Mouse (Mus musculus) midbrain, embryonic 10.5 days (tissue): ENCODE measurements at regions not wholly inside any gene's neighbourhood (a gene's known extent, or its start where the extent isn't known, plus 50 kb on each side); places are given as distances from the start of the nearest gene placed in this dataset.
A peak's percentile ranks its signal among the peaks of the same experiment; 100 is the strongest.

Experiments
- DNase-seq: peaks from one replicate; pipeline ENCODE4 v3.0.0-alpha.2; 2017; ENCODE audit warnings: low spot score
- H3K27ac ChIP-seq: fragments of 300-500 bp; sonication (generic); replicated peaks from 2 replicates; pipeline ENCODE4 v1.5.1; 2016; ENCODE audit warnings: mild to moderate bottlenecking
- H3K27me3 ChIP-seq: fragments of 300-500 bp; sonication (generic); 2 replicates; pipeline ENCODE4 v1.6.1; 2016; ENCODE audit warnings: low read depth, mild to moderate bottlenecking; ENCODE audit not compliant: poor library complexity, severe bottlenecking
- H3K36me3 ChIP-seq: fragments of 300-500 bp; sonication (generic); 2 replicates; pipeline ENCODE4 v1.6.1; 2016; ENCODE audit warnings: mild to moderate bottlenecking, moderate library complexity
- H3K4me1 ChIP-seq: fragments of 300-500 bp; sonication (generic); 2 replicates; pipeline ENCODE4 v1.6.1; 2016
- H3K4me3 ChIP-seq: fragments of 300-500 bp; sonication (generic); 2 replicates; pipeline ENCODE4 v1.5.1; 2016; ENCODE audit warnings: mild to moderate bottlenecking, moderate library complexity
- H3K9me3 ChIP-seq: fragments of 300-500 bp; sonication (generic); replicated peaks from 2 replicates; pipeline ENCODE4 v1.6.1; 2016; ENCODE audit warnings: mild to moderate bottlenecking
- WGBS: fragments of 180-500 bp; shearing (Covaris S2); methylation state at CpG from one replicate; pipeline ENCODE4 v1.1.7; 2016; 5-methylcytosine and 5-hydroxymethylcytosine counted together

- Histone ChIP-seq H3K27me3 (no peaks in the 10 kb centered on the region), H3K9me3 (0 out of 2 replicates have a peak, but pooled peaks cover 5% of the 10 kb centered on the region), H3K27ac (no peak overlapping the region), H3K4me1 (no peaks in the 10 kb centered on the region), H3K4me3 (no peak overlapping the region), H3K36me3 (no peaks in the 10 kb centered on the region)
- 87% methylated on average over 11 of the region's 11 CpGs for WGBS
- DNase-seq: no peak
Measured at GRCm38 (mm10) chr16:90666271-90666986, 60.8 kb downstream of the Mis18a start.

- 85% methylated on average over 9 of the region's 9 CpGs for WGBS
- Histone ChIP-seq H3K9me3 (0 out of 2 replicates have a peak, but pooled peaks cover 5% of the 10 kb centered on the region), H3K27me3 (no peaks in the 10 kb centered on the region), H3K4me1 (peaks cover 6% of the 10 kb centered on the region), H3K36me3 (no peaks in the 10 kb centered on the region), H3K27ac (no peak overlapping the region), H3K4me3 (no peak overlapping the region)
- DNase-seq: no peak
Measured at GRCm38 (mm10) chr16:90664086-90664485, 63.1 kb downstream of the Mis18a start.

DNA sequence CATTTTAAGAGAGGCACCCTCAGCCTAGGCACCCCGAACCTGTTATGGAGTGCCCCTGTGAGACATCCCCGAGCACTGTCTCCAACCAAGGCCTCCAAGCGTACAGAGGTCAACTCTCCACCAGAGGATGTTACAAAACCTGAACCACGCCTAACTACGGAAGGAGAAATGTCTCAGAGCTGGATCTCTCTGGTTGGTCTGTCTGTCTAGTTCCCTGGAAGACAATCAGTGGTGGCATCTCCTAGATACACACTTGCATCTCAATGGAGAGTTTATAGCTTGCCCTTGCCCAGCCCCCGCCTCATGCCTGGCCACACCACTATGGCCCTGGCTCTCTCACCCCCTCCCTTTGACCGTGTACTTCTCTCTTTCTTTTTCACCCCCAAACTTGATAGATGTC lies 69.2 kb downstream of the Mis18a start:
- no peaks in the 10 kb centered on the region for H3K36me3 ChIP-seq
- peak overlapping the region; percentile 79 for H3K27ac ChIP-seq
- H3K27me3 ChIP-seq: no peaks in the 10 kb centered on the region
- 0 out of 2 replicates have a peak, but pooled peaks cover 5% of the 10 kb centered on the region for H3K9me3 ChIP-seq
- WGBS: 91% methylated on average over 7 of the region's 7 CpGs
- H3K4me1 ChIP-seq: peaks cover 38% of the 10 kb centered on the region
- H3K4me3 ChIP-seq: no peak overlapping the region
- no peak for DNase-seq

GRCm38 (mm10) chr16:90657027-90657426 lies 70.2 kb downstream of the Mis18a start:
- H3K36me3 ChIP-seq: no peaks in the 10 kb centered on the region
- WGBS: 69% methylated on average over 9 of the region's 9 CpGs
- 0 out of 2 replicates have a peak, but pooled peaks cover 5% of the 10 kb centered on the region for H3K9me3 ChIP-seq
- no peaks in the 10 kb centered on the region for H3K27me3 ChIP-seq
- no peak for DNase-seq
- peaks cover 38% of the 10 kb centered on the region for H3K4me1 ChIP-seq
- H3K27ac ChIP-seq: peak overlapping the region; percentile 79
- no peak overlapping the region for H3K4me3 ChIP-seq

DNA sequence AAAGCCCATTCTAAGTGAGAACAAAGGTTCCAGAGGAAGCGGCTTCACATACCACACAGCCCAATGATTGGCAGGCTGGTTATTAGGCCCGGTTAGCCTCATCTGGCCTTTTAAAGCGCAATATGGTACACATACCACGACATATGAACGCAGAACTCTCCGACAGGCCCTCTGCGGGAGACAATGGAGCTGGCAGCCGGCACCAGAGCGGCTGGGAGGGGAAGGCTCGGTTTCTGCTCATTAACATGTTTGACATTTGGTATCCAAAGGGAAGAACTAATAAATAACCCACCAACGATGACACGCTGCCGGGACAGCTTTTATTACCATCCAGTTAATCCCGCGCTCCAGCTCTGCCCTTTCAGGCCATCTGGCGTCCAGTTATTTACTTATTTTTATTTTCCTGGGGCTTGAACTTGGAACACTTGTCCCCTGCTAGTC lies 70.6 kb downstream of the Mis18a start:
- Histone ChIP-seq H3K36me3 (no peaks in the 10 kb centered on the region), H3K27me3 (no peaks in the 10 kb centered on the region), H3K4me1 (peaks cover 38% of the 10 kb centered on the region), H3K9me3 (0 out of 2 replicates have a peak, but pooled peaks cover 5% of the 10 kb centered on the region), H3K4me3 (no peak overlapping the region), H3K27ac (peak overlapping the region; percentile 79)
- DNase-seq: peak; percentile 65
- WGBS: 49% methylated on average over 16 of the region's 16 CpGs

GRCm38 (mm10) chr16:90654853-90655252 lies 72.4 kb downstream of the Mis18a start:
- Histone ChIP-seq H3K9me3 (0 out of 2 replicates have a peak, but pooled peaks cover 5% of the 10 kb centered on the region), H3K4me3 (no peak overlapping the region), H3K36me3 (no peaks in the 10 kb centered on the region), H3K27ac (no peak overlapping the region), H3K4me1 (peaks cover 38% of the 10 kb centered on the region), H3K27me3 (no peaks in the 10 kb centered on the region)
- no peak for DNase-seq
- 95% methylated on average over 5 of the region's 5 CpGs for WGBS

DNA sequence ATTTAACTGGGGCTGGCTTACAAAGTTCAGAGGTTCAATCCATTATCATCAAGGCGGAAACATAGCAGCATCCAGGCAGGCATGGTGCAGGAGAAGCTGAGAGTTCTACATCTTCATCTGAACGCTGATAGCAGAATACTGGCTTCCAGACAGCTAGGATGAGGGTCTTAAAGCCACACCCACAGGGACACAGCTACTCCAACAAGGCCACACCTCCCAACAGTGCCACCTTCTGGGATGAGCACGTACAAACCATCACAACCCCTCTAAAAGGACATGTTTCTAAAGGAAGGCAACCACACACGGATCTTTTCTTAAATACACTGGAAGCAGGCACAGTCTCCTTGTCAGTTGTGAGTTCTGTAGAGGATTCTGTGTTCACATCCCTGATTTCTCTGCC lies 74.4 kb downstream of the Mis18a start:
- DNase-seq: no peak

DNA sequence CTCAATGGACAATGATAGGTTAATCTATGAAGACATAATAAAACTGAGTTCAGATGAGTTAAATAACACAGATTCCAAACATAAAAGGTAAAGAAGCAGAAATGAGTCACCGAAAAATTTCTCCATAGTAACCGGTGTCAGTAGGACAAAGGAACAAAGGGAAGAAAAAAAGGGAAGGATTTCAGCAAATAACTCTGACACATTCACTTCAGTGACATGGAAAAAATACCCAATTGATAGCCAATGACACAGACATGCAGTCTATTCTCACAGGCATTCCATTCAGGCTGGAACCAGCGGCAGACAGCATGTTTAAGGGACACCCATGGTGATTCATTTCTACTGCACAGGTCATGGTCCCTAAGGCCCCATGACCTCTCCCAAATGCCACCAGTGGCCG lies 79.0 kb downstream of the Mis18a start:
- no peak overlapping the region for H3K4me3 ChIP-seq
- 55% methylated on average over 4 of the region's 4 CpGs for WGBS
- no peaks in the 10 kb centered on the region for H3K36me3 ChIP-seq
- H3K4me1 ChIP-seq: peaks cover 17% of the 10 kb centered on the region
- no peak overlapping the region for H3K27ac ChIP-seq
- no peaks in the 10 kb centered on the region; the same call in 1 of the 2 replicates for H3K27me3 ChIP-seq
- DNase-seq: no peak
- H3K9me3 ChIP-seq: 0 out of 2 replicates have a peak, but pooled peaks cover 3% of the 10 kb centered on the region

More for the DNA sequence above, 74.4 kb downstream of the Mis18a start:
- no peaks in the 10 kb centered on the region; the same call in 1 of the 2 replicates for H3K27me3 ChIP-seq
- peaks cover 36% of the 10 kb centered on the region for H3K4me1 ChIP-seq
- WGBS: 71% methylated on average over 4 of the region's 4 CpGs
- no peaks in the 10 kb centered on the region for H3K36me3 ChIP-seq
- H3K9me3 ChIP-seq: 0 out of 2 replicates have a peak, but pooled peaks cover 5% of the 10 kb centered on the region
- H3K27ac ChIP-seq: no peak overlapping the region; the same call in 1 of the 2 replicates
- no peak overlapping the region for H3K4me3 ChIP-seq

- no peak for DNase-seq
- 90% methylated on average over 6 of the region's 6 CpGs for WGBS
- H3K4me3 ChIP-seq: no peak overlapping the region
Measured at GRCm38 (mm10) chr16:90642671-90643070, 84.5 kb downstream of the Mis18a start.

DNA sequence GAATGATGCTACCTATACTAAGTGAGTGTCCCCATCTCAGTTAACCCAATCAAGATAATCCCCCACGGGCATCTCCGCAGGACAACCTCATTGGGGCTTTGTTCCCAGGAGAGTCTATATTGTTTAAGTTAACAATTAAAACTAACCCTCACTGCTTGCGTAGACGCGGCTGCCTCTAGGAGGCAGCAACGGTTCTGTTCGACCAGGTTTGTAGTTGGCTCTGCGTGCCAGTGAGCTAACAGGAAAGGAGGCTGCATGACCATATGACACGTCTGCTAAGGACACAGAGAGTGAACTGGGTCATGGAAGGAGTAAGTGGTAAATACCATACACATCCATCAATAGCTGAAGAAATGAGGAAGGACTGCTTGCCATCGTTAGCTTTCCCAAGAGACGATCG lies 92.0 kb downstream of the Mis18a start:
- 34% methylated on average over 12 of the region's 12 CpGs for WGBS
- peaks cover 6% of the 10 kb centered on the region; the same call in 1 of the 2 replicates for H3K27me3 ChIP-seq

More at GRCm38 (mm10) chr16:90642671-90643070, 84.5 kb downstream of the Mis18a start:
- Histone ChIP-seq H3K36me3 (no peaks in the 10 kb centered on the region), H3K9me3 (0 out of 2 replicates have a peak, but pooled peaks cover 3% of the 10 kb centered on the region), H3K27me3 (no peaks in the 10 kb centered on the region), H3K4me1 (peaks cover 4% of the 10 kb centered on the region), H3K27ac (no peak overlapping the region)

DNA sequence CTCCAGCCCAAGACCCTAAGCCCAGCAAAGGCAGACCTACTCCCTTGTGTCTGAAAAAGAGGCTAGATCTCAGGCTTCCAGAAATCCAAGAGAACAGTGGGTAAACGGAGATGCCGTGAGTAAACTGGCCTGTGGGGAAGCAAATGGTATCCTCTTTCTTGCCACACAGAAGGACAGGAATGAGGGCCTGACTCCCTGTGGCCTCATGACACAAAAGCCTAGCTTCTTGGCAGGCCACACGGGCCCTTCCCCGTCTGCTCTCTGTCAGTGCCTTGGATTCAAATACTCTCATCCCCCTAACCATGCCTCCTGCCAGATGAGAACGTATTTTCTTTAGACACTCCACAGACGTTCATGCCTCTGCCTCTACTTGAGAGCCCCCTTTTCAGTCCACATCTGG lies 97.2 kb downstream of the Mis18a start:
- DNase-seq: no peak
- H3K9me3 ChIP-seq: no peaks in the 10 kb centered on the region; the same call in 1 of the 2 replicates
- peaks cover 10% of the 10 kb centered on the region for H3K27me3 ChIP-seq
- H3K36me3 ChIP-seq: no peaks in the 10 kb centered on the region
- H3K4me1 ChIP-seq: peaks cover 16% of the 10 kb centered on the region
- peak overlapping the region; percentile 59 for H3K27ac ChIP-seq
- WGBS: 38% methylated on average over 6 of the region's 6 CpGs
- H3K4me3 ChIP-seq: no peak overlapping the region

More for the DNA sequence above, 92.0 kb downstream of the Mis18a start:
- H3K36me3 ChIP-seq: no peaks in the 10 kb centered on the region
- DNase-seq: no peak
- no peak overlapping the region for H3K4me3 ChIP-seq
- H3K4me1 ChIP-seq: peaks cover 1% of the 10 kb centered on the region
- no peaks in the 10 kb centered on the region for H3K9me3 ChIP-seq
- H3K27ac ChIP-seq: no peak overlapping the region

- WGBS: 37% methylated on average over 19 of the region's 19 CpGs
- Histone ChIP-seq H3K4me1 (peaks cover 16% of the 10 kb centered on the region), H3K36me3 (no peaks in the 10 kb centered on the region), H3K4me3 (no peak overlapping the region), H3K9me3 (no peaks in the 10 kb centered on the region; the same call in 1 of the 2 replicates), H3K27ac (peak overlapping the region; percentile 59), H3K27me3 (peaks cover 10% of the 10 kb centered on the region)
- peak; percentile 47 for DNase-seq
Measured at GRCm38 (mm10) chr16:90629121-90629930, 97.9 kb downstream of the Mis18a start.
